Mouse (Mus musculus) CD8-positive naive resting alpha-beta T cell, adult 57 days (primary cell): ENCODE data around the gene Rhoa. TPM values are rescaled to one million over a fixed set of nuclear protein-coding genes. Genes with fewer than 3 reads are reported as not detected.

Experiments
- total RNA-seq: library from RNA; stranded (reverse); gene quantifications from one replicate; pipeline ENCODE4 v1.2.4, GENCODE M21; 2023

The Rhoa gene
- total RNA-seq = 365 TPM

GRCm38 (mm10) chr9:108305629-108306520 is at the start of gene Rhoa, which contains the start of gene Tcta:
Gene Rhoa (plus strand): TSS chr9:108306129.
Gene Tcta (minus strand): TSS chr9:108306160.

GRCm38 (mm10) chr9:108263690-108264190 is 42.2 kb upstream of the Rhoa start, which contains the start of gene Dag1:
Gene Dag1 (minus strand): TSS chr9:108263958.

DNA sequence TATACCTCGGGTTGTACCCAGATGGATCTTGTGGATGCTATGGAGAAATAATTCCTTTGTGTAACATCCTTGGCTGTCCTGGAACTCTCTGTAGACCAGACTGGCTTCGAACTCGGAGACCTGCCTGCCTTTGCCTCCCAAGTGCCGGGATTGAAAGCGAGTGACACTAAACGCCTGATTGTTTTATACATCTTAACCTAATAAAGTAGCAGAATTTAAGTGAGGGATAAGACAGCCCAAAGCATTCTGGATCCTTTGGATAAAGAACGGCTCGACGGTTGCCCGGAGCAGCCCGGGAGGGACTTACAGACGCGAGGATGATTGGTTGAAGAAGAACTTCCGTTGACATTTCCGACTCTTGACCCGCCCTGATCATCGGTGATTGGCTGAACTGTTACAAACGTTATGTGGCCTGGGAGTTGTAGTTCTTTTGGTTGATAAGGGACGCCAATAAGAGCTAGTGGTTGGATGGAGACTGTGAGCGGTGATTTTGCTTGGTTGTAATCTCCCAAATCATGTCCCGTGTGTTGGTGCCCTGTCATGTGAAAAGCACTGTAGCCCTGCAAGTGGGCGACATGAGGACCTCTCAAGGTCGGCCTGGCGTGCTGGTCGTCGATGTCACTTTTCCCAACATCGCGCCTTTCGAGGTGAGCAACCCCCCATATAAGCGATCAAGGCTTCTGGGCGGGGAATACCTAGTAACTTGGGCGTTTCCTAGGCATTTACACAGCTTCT is 15.7 kb upstream of the Rhoa start, which contains the start of gene Nicn1:
TSS of gene Nicn1 (plus strand) at position 414 of the 735 bp plus-strand sequence.

GRCm38 (mm10) chr9:108296453-108297355 is 9.2 kb upstream of the Rhoa start, which contains the start of gene Amt:
Gene Amt (plus strand): TSS chr9:108296853.

DNA sequence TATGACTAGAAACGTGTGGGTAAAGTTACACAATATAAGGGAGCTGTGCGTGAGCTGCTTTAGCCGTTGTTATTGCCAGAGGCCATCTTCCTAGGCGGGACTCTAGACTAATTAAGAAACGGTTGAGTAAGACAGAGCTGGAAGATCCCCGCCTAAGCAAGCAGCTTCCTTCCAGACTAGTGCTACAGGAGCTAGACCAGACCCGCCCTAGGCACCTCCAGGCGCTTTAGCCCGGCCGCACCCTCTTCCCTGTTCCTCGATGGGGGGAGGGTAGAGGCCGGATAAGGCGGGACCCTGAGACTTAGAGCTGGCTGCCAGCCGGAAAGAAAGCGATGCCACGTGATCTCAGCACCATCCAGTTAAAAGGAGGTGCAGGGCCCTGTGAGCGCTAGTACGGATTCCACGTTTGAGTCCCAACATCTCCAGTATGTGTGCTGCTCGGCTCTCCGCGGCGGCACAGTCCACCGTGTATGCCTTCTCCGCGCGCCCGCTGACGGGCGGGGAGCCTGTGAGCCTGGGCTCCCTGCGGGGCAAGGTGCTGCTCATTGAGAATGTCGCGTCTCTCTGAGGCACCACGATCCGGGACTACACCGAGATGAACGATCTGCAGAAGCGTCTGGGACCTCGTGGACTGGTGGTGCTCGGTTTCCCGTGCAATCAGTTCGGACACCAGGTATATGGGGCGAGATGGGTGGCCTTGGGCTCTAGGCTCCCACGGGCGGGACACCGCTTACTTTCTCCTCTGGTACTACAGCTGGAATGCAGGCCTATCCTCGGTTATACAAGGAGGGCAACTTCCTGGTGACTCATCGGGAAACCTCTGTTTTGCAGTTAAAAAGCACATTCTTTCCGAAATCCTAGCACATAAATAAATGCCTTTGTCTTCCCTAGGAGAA is 33.2 kb downstream of the Rhoa start, which contains the start of gene Gpx1:
TSS of gene Gpx1 (plus strand) at position 18 of the 896 bp plus-strand sequence.

GRCm38 (mm10) chr9:108347540-108348289 is 41.8 kb downstream of the Rhoa start, which contains the start of gene Usp4:
Gene Usp4 (plus strand): TSS chr9:108347853.

Other genes with a start within 250 kb of the Rhoa start
- 0.52 TPM for gene Mst1, start 225.7 kb upstream of the Rhoa start, total RNA-seq
- 181 TPM for gene Rnf123, start 222.8 kb upstream of the Rhoa start, total RNA-seq
- gene Apeh, start 211.5 kb upstream of the Rhoa start, total RNA-seq = 111 TPM
- gene Bsn, start 115.7 kb upstream of the Rhoa start, total RNA-seq = 0.64 TPM
- 33.8 TPM for gene Dag1, start 42.2 kb upstream of the Rhoa start, total RNA-seq
- gene Nicn1, start 15.7 kb upstream of the Rhoa start, total RNA-seq = 3.4 TPM
- 2.9 TPM for gene Amt, start 9.3 kb upstream of the Rhoa start, total RNA-seq
- 8.1 TPM for gene Tcta, start within 50 bp of the Rhoa start, total RNA-seq
- 217 TPM for gene Gpx1, start 32.8 kb downstream of the Rhoa start, total RNA-seq
- 150 TPM for gene Usp4, start 41.7 kb downstream of the Rhoa start, total RNA-seq
- 5.4 TPM for gene 1700102P08Rik, start 86.7 kb downstream of the Rhoa start, total RNA-seq
- gene Ccdc36, start 122.4 kb downstream of the Rhoa start, total RNA-seq = not detected
- not detected for gene BC048562, start 130.4 kb downstream of the Rhoa start, total RNA-seq
- 35.5 TPM for gene Ccdc71, start 154.4 kb downstream of the Rhoa start, total RNA-seq
- gene Klhdc8b, start 155.5 kb downstream of the Rhoa start, total RNA-seq = 5.8 TPM
- 0.15 TPM for gene Lamb2, start 173.6 kb downstream of the Rhoa start, total RNA-seq
- gene Usp19, start 184.5 kb downstream of the Rhoa start, total RNA-seq = 285 TPM
- gene Qars, start 201.6 kb downstream of the Rhoa start, total RNA-seq = 183 TPM
- gene Qrich1, start 210.7 kb downstream of the Rhoa start, total RNA-seq = 225 TPM